Mouse (Mus musculus): ENCODE data around the gene Kri1.
"Not testable (repeated sequence)": the region's sequence is repeated elsewhere in the genome, so short reads cannot be mapped to it uniquely, and the experiment has no call there.

Kri1 gene

GRCm38 (mm10) chr9:21241343-21241742 lies 46.4 kb downstream of the Kri1 start:
- peak; percentile 95 for DNase-seq

GRCm38 (mm10) chr9:21239465-21239848 lies 48.3 kb downstream of the Kri1 start:
- DNase-seq: no peak

DNA sequence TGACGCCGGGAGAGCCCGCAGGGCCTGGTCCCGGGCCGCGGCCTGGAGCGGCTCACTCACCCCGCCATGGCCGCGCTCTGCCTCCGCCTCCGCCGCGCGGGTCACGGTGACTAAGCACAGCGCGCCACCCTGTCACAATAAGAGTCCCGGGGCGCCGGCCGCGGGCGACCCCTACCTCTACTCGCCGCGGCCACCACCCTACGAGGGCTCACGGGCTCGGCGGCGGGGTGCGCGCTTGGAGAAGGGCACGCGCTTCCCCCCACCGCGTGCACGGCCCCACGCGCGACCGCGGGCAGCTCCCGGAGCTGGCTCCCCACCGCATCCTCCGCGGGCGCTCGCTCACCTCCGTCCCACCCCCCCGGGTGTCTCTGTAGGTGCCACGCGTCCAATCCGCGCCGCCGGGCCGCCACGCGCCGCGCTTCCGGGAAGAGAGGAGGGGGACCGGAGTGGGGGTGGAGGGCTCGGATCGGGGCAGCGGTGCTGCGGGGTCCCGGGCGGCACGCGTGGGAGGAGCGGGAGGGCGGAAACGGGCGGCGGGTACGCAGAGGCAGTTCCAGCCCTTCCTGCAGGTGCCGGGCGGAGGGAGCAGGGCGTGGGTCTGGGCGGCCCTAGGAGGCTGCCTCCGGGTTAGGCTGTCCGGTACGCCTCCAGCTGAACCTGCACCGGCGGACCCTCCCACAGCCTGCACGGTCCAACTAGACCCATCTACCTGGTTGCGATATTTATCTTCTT lies 48.9 kb downstream of the Kri1 start, which contains the start of gene Keap1:
Gene Keap1 (minus strand): TSS at position 629 of the 732 bp plus-strand sequence.
- peak; percentile 93 for DNase-seq

- DNase-seq: no peak
Observed at GRCm38 (mm10) chr9:21238004-21238732, 49.6 kb downstream of the Kri1 start.

GRCm38 (mm10) chr9:21237368-21238003 lies 50.3 kb downstream of the Kri1 start:
- DNase-seq: peak; percentile 66

- no peak for DNase-seq
Observed at GRCm38 (mm10) chr9:21236991-21237367, 50.8 kb downstream of the Kri1 start.

DNA sequence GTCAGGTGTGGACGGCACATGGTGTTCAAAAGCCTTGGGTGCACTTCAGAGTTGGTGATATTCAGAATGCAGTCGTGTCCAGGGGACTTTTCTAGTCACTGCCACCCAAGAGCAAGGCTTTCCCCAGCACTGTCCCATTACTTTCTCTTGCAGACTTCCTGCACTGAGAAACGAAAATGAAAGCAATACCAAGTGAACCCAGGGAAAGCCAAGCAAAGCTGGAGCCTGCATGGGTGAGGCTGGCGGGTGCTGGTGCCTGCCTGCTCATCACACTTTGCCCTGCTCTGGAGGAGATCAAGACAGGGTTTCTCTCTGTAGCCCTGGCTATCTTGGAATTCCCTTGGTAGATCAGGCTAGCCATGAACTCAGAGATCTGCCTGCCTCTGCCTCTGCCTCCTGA lies 52.4 kb downstream of the Kri1 start:
- no peak for DNase-seq

DNA sequence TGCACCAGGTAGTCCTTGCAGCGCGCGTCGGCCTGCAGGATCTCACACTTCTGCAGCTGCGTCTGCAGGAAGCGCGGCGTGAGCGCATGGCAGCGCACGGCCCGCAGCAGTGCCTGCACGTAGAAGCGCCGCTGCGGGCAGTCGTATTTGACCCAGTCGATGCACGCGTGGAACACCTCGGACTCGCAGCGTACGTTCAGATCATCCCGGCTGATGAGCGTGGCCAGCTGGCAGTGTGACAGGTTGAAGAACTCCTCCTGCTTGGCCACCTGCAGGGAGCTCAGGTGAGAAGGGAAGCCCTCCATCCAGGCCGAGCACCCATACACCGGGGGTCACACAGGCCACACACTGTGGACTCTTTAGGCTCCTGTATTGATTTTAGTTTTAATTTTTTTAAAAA lies 54.0 kb downstream of the Kri1 start:
- DNase-seq: no peak

- DNase-seq: no peak
Observed at GRCm38 (mm10) chr9:21233366-21233765, 54.4 kb downstream of the Kri1 start.

- DNase-seq: no peak
Observed at GRCm38 (mm10) chr9:21232867-21233266, 54.9 kb downstream of the Kri1 start.

GRCm38 (mm10) chr9:21231551-21231950 lies 56.2 kb downstream of the Kri1 start:
- no peak for DNase-seq

GRCm38 (mm10) chr9:21227342-21227741 lies 60.4 kb downstream of the Kri1 start:
- DNase-seq: no peak

- DNase-seq: no peak
Observed at GRCm38 (mm10) chr9:21225415-21225758, 62.4 kb downstream of the Kri1 start.

DNA sequence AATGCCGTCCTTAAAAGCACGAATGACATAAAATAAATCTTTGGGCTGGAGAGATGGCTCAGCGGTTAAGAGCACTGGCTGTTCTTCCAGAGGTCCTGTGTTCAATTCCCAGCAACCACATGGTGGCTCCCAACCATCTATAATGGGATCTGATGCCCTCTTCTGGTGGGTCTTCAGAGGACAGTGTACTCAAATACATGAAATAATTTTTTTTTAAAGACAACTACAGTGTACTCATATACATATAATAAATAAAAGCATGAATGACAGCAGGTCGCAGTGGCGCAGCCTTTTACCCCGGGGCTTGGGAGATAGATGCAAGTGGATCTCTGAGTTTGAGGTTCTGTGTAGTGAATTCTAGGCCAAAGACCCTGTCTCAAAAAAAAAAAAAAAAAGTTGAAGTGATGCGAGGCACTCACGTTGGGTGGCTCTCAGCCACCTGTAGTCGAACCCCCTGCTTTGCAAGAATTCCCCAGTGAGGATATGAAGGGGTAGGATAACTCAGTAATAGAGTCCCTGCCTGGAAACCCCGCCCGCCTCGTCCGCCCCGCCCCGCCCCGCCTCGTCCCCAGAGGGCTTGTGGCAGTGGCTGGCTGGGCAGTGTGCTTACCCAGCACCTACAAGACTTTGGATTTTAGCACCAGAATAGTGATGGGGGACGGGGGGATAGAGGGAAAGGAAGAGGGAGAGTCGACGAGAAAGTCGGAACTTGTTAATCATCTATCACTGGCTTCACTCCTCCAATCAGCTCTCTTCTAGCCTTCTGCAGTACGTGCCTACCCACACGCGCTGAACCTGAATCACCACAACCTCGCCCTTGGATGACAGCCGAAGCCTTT lies 63.0 kb downstream of the Kri1 start:
- DNase-seq: no peak

- DNase-seq: no peak
Observed at GRCm38 (mm10) chr9:21223906-21224305, 63.9 kb downstream of the Kri1 start.

DNA sequence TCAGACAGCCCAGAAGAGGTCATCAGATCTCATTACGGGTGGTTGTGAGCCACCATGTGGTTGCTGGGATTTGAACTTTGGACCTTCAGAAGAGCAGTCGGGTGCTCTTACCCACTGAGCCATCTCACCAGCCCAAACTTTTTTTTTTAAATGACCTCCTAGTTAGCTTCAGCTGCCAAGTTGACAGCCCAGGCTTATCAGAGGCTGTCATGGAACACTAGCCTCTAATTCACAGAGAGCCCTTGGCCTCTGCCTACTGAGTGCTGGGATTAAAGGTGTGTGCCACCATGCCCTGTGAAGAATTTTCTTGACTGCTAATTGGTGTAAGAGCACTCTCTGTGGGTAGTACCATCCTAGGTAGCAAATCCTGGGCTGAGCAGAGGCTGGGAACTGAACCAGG lies 64.3 kb downstream of the Kri1 start:
- DNase-seq: not testable (repeated sequence)

Measured in retina, postnatal 1 day (tissue).